Mouse (Mus musculus) heart, postnatal 10 days (tissue): ENCODE measurements at regions not wholly inside any gene's neighbourhood (a gene's known extent, or its start where the extent isn't known, plus 50 kb on each side); places are given as distances from the start of the nearest gene placed in this dataset.
A peak's percentile ranks its signal among the peaks of the same experiment; 100 is the strongest.

Experiments
- DNase-seq, 2 experiments: peaks; one replicate each; pipeline ENCODE4 v3.0.0; 2021
- intact Hi-C: fragments of 180-260 bp; cut with DNase I; formaldehyde crosslinking; loops from one replicate; pipeline ENCODE4 v1.15.1; 2025

- intact Hi-C loops = loop anchor here (1.0 to 5.0 kb wide), 3 partner anchors 99 to 228 kb away; partner anchors contain the start of gene E2f3
- peak in 1 of 2 experiments; percentile 9 for DNase-seq
These were observed 50.8 kb upstream of the Mboat1 start for GRCm38 (mm10) chr13:30085446-30085845.

- DNase-seq = peak; percentile 91 to 94
- intact Hi-C loops = loop anchor here (1.0 to 5.0 kb wide), 3 partner anchors 98 to 228 kb away; partner anchors contain the start of gene E2f3
These were observed 51.3 kb upstream of the Mboat1 start for GRCm38 (mm10) chr13:30085005-30085404.

- DNase-seq = peak; percentile 11 to 13
- intact Hi-C loops = loop anchor here (2.0 kb wide), 1 partner anchor 98 kb away; the partner anchor contains the start of gene E2f3
These were observed 51.9 kb upstream of the Mboat1 start for GRCm38 (mm10) chr13:30084386-30084785.

GRCm38 (mm10) chr13:30083949-30084348, 52.3 kb upstream of the Mboat1 start:
- no peak for DNase-seq
- intact Hi-C loops = loop anchor here (2.0 kb wide), 1 partner anchor 97 kb away; the partner anchor contains the start of gene E2f3

GRCm38 (mm10) chr13:30082761-30083160, 53.5 kb upstream of the Mboat1 start:
- intact Hi-C loops = no loop called here
- no peak for DNase-seq

GRCm38 (mm10) chr13:30080705-30081474, 55.4 kb upstream of the Mboat1 start:
- no peak for DNase-seq
- intact Hi-C loops = no loop called here

- no peak for DNase-seq
- intact Hi-C loops = no loop called here
These were observed 61.7 kb upstream of the Mboat1 start for GRCm38 (mm10) chr13:30074517-30075064.

- intact Hi-C loops = no loop called here
- DNase-seq = no peak
These were observed 62.2 kb upstream of the Mboat1 start for GRCm38 (mm10) chr13:30074069-30074468.

- intact Hi-C loops = no loop called here
- DNase-seq = no peak
These were observed 66.9 kb upstream of the Mboat1 start for GRCm38 (mm10) chr13:30069397-30069796.

- DNase-seq = peak in 1 of 2 experiments; percentile 3
- intact Hi-C loops = no loop called here
These were observed 68.5 kb upstream of the Mboat1 start for GRCm38 (mm10) chr13:30067581-30068375.

- no peak for DNase-seq
- intact Hi-C loops = no loop called here
These were observed 70.8 kb upstream of the Mboat1 start for GRCm38 (mm10) chr13:30065520-30065919.

GRCm38 (mm10) chr13:30063741-30064140, 72.5 kb upstream of the Mboat1 start:
- intact Hi-C loops = no loop called here
- no peak for DNase-seq

- no peak for DNase-seq
- intact Hi-C loops = no loop called here
These were observed 74.0 kb upstream of the Mboat1 start for GRCm38 (mm10) chr13:30062285-30062684.

- intact Hi-C loops = no loop called here
- no peak for DNase-seq
These were observed 69.3 kb upstream of the E2f3 start for GRCm38 (mm10) chr13:30055141-30055645.

GRCm38 (mm10) chr13:30051891-30052550, 66.2 kb upstream of the E2f3 start:
- intact Hi-C loops = no loop called here
- DNase-seq = no peak

GRCm38 (mm10) chr13:30050745-30051508, 65.1 kb upstream of the E2f3 start:
- intact Hi-C loops = no loop called here
- DNase-seq = no peak

- no peak for DNase-seq
These were observed 62.5 kb upstream of the E2f3 start for GRCm38 (mm10) chr13:30048260-30048859.

GRCm38 (mm10) chr13:30046504-30047169, 60.8 kb upstream of the E2f3 start:
- intact Hi-C loops = no loop called here

More at GRCm38 (mm10) chr13:30048260-30048859, 62.5 kb upstream of the E2f3 start:
- intact Hi-C loops = no loop called here

GRCm38 (mm10) chr13:30046061-30046460, 60.2 kb upstream of the E2f3 start:
- no peak for DNase-seq
- intact Hi-C loops = no loop called here

More at GRCm38 (mm10) chr13:30046504-30047169, 60.8 kb upstream of the E2f3 start:
- no peak for DNase-seq
